Mouse (Mus musculus) heart, postnatal 14 days (tissue): ENCODE measurements around the gene Slx1b. TPM values are rescaled to one million over a fixed set of nuclear protein-coding genes. Genes with fewer than 3 reads are reported as not detected.

Experiments used
- DNase-seq, 2 experiments: peaks; one replicate each; pipeline ENCODE4 v3.0.0; 2021 to 2022
- intact Hi-C: fragments of 180-260 bp; cut with DNase I; formaldehyde crosslinking; loops from one replicate; pipeline ENCODE4 v1.15.1; 2025
- total RNA-seq, 2 experiments: library from RNA; stranded (reverse); gene quantifications; 2 replicates each; pipeline ENCODE4 v1.2.3; 2021

The Slx1b gene
- total RNA-seq, 2 experiments from 2014 or later = 5.7 to 7.7 TPM

- no peak for DNase-seq
- intact Hi-C loops = no loop called here
These were observed 16.8 kb downstream of the Slx1b start for GRCm38 (mm10) chr7:126678545-126679341.

GRCm38 (mm10) chr7:126676631-126677220, 18.9 kb downstream of the Slx1b start:
- no peak for DNase-seq
- intact Hi-C loops = no loop called here

GRCm38 (mm10) chr7:126676207-126676606, 19.4 kb downstream of the Slx1b start, which contains the start of gene Sult1a1:
Gene Sult1a1, minus strand, starts transcription at chr7:126676432.
- DNase-seq = peak; percentile 63 to 66
- intact Hi-C loops = no loop called here

DNA sequence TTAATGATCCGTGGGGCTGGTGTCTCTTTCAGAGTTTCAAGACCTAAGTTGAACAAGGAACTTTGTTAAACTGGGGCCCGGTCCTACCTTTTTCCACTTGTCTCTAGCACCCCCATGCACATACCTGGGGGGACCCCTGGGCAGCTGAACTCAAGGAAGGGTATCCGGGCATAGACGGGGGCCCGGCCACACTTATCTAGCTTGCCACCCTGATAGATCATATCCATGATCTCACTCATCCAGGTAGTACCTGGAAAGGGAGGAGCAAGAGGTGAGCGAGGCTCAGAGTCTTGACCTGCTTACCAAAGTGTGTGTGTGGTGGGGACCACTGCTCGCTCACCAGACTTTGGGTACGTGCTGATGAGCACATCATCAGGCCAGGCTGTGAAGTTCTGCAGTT, 20.5 kb downstream of the Slx1b start:
- intact Hi-C loops = no loop called here

DNA sequence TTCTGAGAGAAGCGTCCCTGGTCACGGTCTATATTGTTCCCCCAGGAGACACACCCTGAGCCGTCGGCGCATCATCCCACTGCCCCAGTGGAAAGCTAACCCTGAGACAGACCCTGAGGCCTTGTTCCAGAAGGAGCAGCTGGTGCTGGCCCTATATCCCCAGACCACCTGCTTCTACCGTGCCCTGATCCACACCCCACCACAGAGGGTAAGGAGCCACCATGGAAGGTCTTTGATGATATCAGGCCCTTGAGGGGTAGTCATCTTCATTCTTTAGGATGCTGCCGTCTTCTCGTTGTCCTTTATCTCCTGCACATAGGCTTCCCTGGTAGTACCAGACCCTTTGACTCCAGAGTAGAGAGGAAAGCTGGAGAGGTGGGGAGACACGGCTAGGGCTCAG, 23.5 kb downstream of the Slx1b start:
- DNase-seq = no peak
- intact Hi-C loops = no loop called here

More for the DNA sequence above, 20.5 kb downstream of the Slx1b start:
- no peak for DNase-seq

DNA sequence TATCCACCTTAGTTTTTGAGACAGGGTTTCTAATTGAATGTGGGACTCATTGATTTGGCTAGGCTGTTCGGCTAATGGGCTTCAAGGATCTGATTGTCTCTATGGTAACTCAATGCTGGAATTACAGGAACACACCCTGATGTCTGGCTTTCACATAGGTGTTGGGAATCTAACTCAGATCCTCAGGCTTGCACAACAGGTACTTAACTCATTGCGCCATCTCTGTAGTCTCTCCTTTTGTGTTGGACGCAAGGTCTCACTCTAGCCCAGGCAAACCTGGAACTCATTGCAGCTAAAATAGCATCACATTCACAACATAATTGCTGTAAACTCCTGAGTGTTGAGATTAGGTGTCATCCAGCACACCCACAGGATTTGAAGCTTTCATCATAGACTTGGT, 25.4 kb downstream of the Slx1b start:
- intact Hi-C loops = no loop called here
- no peak for DNase-seq

GRCm38 (mm10) chr7:126668452-126668851, 27.1 kb downstream of the Slx1b start:
- intact Hi-C loops = no loop called here
- no peak for DNase-seq

DNA sequence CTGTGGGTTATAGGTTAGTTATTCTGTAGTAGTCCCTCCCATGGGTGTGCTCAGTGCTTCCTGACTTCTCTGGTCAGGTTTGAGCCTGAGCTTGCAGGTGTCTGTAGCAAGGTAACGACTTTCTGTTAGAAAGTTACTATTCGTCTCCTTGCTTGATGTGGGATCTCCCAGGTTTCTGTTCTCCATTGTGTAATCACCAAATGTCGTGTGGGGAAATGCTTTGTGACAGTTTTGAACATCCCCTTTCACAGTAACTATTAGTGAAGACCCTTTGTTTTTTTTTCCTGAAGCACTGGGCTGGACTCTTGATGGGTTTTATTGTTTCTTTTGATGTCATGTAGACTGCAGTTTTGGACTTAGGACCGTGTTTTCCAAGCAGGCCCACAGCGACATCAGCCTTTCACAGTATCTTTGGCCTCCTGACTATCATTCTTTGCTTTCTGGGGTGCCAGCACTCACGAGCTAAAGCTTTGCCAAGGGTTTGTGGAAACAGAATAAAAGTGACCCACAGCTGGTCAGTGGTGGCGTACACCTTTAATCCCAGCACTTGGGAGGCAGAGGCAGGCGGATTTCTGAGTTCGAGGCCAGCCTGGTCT, 28.0 kb downstream of the Slx1b start:
- intact Hi-C loops = no loop called here
- no peak for DNase-seq

DNA sequence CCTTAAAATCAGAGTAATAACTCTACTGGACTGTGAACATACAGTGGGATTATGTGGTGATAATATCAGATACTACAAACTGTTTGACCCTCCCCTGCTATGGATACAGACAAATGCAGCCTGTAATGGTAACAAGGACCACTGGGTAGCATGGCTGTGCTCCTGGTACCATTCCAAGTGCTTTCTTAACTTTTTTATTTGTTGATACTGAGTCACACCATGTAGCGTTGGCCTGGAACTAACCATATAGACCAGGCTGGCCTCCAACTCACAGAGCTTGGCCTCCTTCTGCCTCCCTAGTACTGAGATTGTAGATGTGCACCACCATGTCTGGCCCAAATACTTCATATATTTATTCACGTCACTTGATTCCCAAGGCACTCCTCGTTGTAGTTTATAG, 30.3 kb downstream of the Slx1b start:
- DNase-seq = peak in 1 of 2 experiments; percentile 34

GRCm38 (mm10) chr7:126663646-126664045, 31.9 kb downstream of the Slx1b start:
- intact Hi-C loops = no loop called here

More for the DNA sequence above, 30.3 kb downstream of the Slx1b start:
- intact Hi-C loops = no loop called here

GRCm38 (mm10) chr7:126659771-126660170, 35.8 kb downstream of the Slx1b start:
- intact Hi-C loops = no loop called here
- no peak for DNase-seq

More at GRCm38 (mm10) chr7:126663646-126664045, 31.9 kb downstream of the Slx1b start:
- DNase-seq = no peak

DNA sequence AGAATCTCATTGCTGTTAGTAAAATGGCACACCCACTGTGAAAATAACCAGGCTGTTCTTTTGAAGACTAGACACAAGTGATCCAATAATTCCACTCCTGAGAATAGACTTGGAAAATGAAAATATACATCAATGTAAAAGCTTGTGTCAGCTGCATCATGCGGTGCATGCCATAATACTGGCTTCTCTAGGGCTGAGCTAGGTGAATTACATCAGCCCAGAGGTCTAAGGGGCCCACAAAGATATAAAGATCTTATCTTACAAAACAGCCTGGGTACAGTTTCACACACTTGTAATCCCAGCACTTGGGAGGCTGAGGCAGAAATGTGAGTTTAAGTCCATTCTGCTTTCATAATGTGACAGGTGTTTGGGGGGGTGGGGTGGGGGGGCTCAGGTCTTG, 38.1 kb downstream of the Slx1b start:
- intact Hi-C loops = no loop called here
- no peak for DNase-seq

DNA sequence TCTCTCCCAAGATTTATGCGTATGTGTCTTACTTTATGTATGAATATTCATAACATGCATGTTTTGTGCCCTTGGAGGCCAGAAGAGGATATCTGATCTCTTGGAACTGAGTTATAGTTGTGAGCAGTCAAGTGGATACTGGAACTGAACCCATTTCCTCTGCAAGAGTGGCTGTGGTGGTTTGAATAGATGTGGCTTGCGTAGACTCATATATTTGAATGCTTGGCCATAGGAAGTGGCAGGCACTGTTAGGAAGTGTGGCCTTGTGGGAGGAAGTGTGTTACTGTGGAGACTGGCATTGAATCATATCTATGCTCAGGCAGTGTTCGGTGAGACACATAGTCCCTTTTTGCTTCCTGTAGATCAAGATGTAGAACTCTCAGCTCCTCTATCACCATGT, 39.9 kb downstream of the Slx1b start:
- intact Hi-C loops = no loop called here
- DNase-seq = no peak

GRCm38 (mm10) chr7:126653991-126654390, 41.6 kb downstream of the Slx1b start:
- intact Hi-C loops = no loop called here
- DNase-seq = no peak

DNA sequence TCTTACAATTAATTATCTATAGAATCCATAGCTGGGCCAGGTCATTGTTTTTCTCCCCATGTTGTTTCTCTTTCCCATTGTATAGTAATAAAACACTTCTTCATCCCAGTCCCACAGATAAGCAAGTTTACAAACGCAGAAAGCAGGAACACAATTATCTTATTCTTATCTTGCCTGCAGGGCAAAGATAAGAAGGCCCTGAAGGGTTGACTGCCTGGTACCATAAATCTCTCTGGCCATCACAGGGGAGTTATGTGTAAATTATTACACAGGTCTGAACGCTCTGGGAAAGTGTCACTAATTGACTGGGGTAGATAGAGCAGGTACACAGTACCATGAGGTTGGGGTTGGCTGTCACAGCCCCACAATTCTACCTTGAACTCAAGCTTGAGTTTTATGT, 44.7 kb downstream of the Slx1b start:
- DNase-seq = no peak
- intact Hi-C loops = no loop called here

- intact Hi-C loops = loop anchor here (10.0 kb wide), 1 partner anchor 165 kb away; the partner anchor contains the start of gene Tufm
- DNase-seq = peak; percentile 96 to 97
These were observed 46.1 kb downstream of the Slx1b start, which contains the start of gene Sgf29 for GRCm38 (mm10) chr7:126649231-126650051. Gene Sgf29, plus strand, starts transcription at chr7:126649309.

DNA sequence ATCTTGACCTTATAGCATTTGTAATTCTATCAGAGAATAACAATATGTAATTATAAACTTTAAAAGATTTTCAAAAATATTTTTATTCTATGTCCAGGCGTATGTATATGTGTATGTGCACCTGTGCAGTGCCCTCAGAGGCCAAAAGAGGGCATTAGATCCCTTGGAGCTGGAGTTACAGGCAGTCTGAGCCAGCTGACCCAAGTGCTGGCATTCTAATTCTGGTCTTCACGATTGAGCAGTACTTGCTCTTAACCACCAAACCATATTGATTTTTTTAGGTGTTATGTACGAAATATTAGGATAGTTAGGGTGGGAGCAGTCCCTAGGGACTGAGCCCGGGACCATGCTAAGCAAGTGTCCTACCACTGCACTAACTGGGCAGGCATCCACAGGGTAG, 47.1 kb downstream of the Slx1b start:
- no peak for DNase-seq
- intact Hi-C loops = loop anchor here (10.0 kb wide), 1 partner anchor 164 kb away; the partner anchor contains the start of gene Tufm

- intact Hi-C loops = loop anchor here (10.0 kb wide), 1 partner anchor 161 kb away; the partner anchor contains the start of gene Tufm
- DNase-seq = no peak
These were observed 49.9 kb downstream of the Slx1b start for GRCm38 (mm10) chr7:126645708-126646107.

DNA sequence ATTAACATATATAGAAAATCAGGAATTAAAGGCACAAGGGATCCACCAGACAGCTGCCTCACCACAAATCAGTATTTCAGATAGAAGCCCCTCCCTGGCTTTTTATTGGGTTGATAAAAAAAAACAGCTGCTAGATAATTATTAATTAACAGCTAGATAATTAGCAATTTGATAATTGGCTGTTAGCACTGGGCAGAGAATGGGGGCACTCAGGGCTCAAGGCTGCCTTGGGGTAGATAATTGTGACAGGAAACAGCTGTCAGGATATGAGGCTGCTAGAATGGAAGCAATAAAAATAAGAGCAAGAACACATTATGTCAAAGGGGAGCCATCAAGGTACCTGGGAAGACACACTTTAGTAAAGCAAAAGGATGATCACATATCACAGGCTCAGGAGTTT, 50.7 kb downstream of the Slx1b start:
- no peak for DNase-seq
- intact Hi-C loops = loop anchor here (1.0 to 10.0 kb wide), 2 partner anchors 48 to 160 kb away; partner anchors contain the start of gene Tufm

GRCm38 (mm10) chr7:126644345-126644744, 51.2 kb downstream of the Slx1b start:
- DNase-seq = no peak
- intact Hi-C loops = loop anchor here (1.0 to 10.0 kb wide), 2 partner anchors 49 to 160 kb away; partner anchors contain the start of gene Tufm
